Mouse (Mus musculus): ENCODE data around the gene Gm28048. TPM values are rescaled to one million over a fixed set of nuclear protein-coding genes. Genes with fewer than 3 reads are reported as not detected.

The Gm28048 gene
- total and polyA plus RNA-seq, 2 experiments from 2014 or later = 6.8 TPM; not detected in 1

GRCm38 (mm10) chr11:22882926-22883325 lies 99.0 kb downstream of the Gm28048 start:
- no peak overlapping the region for H3K4me3 ChIP-seq (ENCODE audit: low read depth, low read length)
- DNase-seq (ENCODE audit: low spot score) (no peak), ATAC-seq (ENCODE audit: insufficient read depth, low read depth) (no peak)
- H3K4me2 ChIP-seq (ENCODE audit: low read depth, low read length) = no peak overlapping the region
- no peaks in the 10 kb centered on the region for H3K4me1 ChIP-seq (ENCODE audit: control insufficient read depth, insufficient read depth)
- H3K27ac ChIP-seq (ENCODE audit: low read depth) = no peak overlapping the region
- H3K9me3 ChIP-seq (replicated peaks; ENCODE audit: control insufficient read depth, low read length) = no peaks in the 10 kb centered on the region
- H3K36me3 ChIP-seq (replicated peaks; ENCODE audit: control insufficient read depth, insufficient read depth, low read length) = no peaks in the 10 kb centered on the region
- H3K9ac ChIP-seq (replicated peaks; ENCODE audit: low read depth, low read length) = no peak overlapping the region
- TF ChIP-seq CTCF (IDR thresholded peaks at IDR 0.05; ENCODE audit: low read depth) = no peak
- no peak for TF ChIP-seq EP300 (IDR thresholded peaks at IDR 0.05; ENCODE audit: low read depth)
- H3K27me3 ChIP-seq (ENCODE audit: control insufficient read depth, insufficient read depth, low read length) = no peaks in the 10 kb centered on the region

- Histone ChIP-seq H3K36me3 (replicated peaks; ENCODE audit: control insufficient read depth, insufficient read depth, low read length) (no peaks in the 10 kb centered on the region), H3K4me1 (ENCODE audit: control insufficient read depth, insufficient read depth) (no peaks in the 10 kb centered on the region), H3K27me3 (ENCODE audit: control insufficient read depth, insufficient read depth, low read length) (no peaks in the 10 kb centered on the region), H3K4me3 (ENCODE audit: low read depth, low read length) (no peak overlapping the region), H3K9ac (replicated peaks; ENCODE audit: low read depth, low read length) (no peak overlapping the region), H3K4me2 (ENCODE audit: low read depth, low read length) (no peak overlapping the region), H3K9me3 (replicated peaks; ENCODE audit: control insufficient read depth, low read length) (no peaks in the 10 kb centered on the region), H3K27ac (ENCODE audit: low read depth) (no peak overlapping the region; the same call in 1 of the 2 replicates)
- TF ChIP-seq CTCF (IDR thresholded peaks at IDR 0.05; ENCODE audit: low read depth) = no peak
- TF ChIP-seq EP300 (IDR thresholded peaks at IDR 0.05; ENCODE audit: low read depth) = no peak
- WGBS = 58% methylated on average over 3 of the region's 3 CpGs
- no peak for ATAC-seq (ENCODE audit: insufficient read depth, low read depth)
- DNase-seq (ENCODE audit: low spot score) = no peak
Observed at GRCm38 (mm10) chr11:22880383-22881172, 101.3 kb downstream of the Gm28048 start.

- DNase-seq (ENCODE audit: low spot score) = no peak
- Histone ChIP-seq H3K9me3 (replicated peaks; ENCODE audit: control insufficient read depth, low read length) (no peaks in the 10 kb centered on the region), H3K36me3 (replicated peaks; ENCODE audit: control insufficient read depth, insufficient read depth, low read length) (no peaks in the 10 kb centered on the region), H3K27ac (ENCODE audit: low read depth) (no peak overlapping the region), H3K9ac (replicated peaks; ENCODE audit: low read depth, low read length) (no peak overlapping the region), H3K4me3 (ENCODE audit: low read depth, low read length) (no peak overlapping the region), H3K4me1 (ENCODE audit: control insufficient read depth, insufficient read depth) (no peaks in the 10 kb centered on the region), H3K4me2 (ENCODE audit: low read depth, low read length) (no peak overlapping the region), H3K27me3 (ENCODE audit: control insufficient read depth, insufficient read depth, low read length) (no peaks in the 10 kb centered on the region)
- TF ChIP-seq EP300 (IDR thresholded peaks at IDR 0.05; ENCODE audit: low read depth) (no peak), CTCF (IDR thresholded peaks at IDR 0.05; ENCODE audit: low read depth) (no peak)
- no peak for ATAC-seq (ENCODE audit: insufficient read depth, low read depth)
- 74% methylated on average over 4 of the region's 4 CpGs for WGBS
Observed at GRCm38 (mm10) chr11:22879645-22880044, 102.2 kb downstream of the Gm28048 start.

- no peaks in the 10 kb centered on the region for H3K9me3 ChIP-seq (replicated peaks; ENCODE audit: control insufficient read depth, low read length)
- no peak for TF ChIP-seq EP300 (IDR thresholded peaks at IDR 0.05; ENCODE audit: low read depth)
- TF ChIP-seq CTCF (IDR thresholded peaks at IDR 0.05; ENCODE audit: low read depth) = no peak
- no peak overlapping the region for H3K27ac ChIP-seq (ENCODE audit: low read depth)
- H3K36me3 ChIP-seq (replicated peaks; ENCODE audit: control insufficient read depth, insufficient read depth, low read length) = no peaks in the 10 kb centered on the region
- H3K4me1 ChIP-seq (ENCODE audit: control insufficient read depth, insufficient read depth) = peaks cover 12% of the 10 kb centered on the region; the same call in 1 of the 2 replicates
- ATAC-seq (ENCODE audit: insufficient read depth, low read depth) (no peak), DNase-seq (ENCODE audit: low spot score) (no peak)
- H3K27me3 ChIP-seq (ENCODE audit: control insufficient read depth, insufficient read depth, low read length) = no peaks in the 10 kb centered on the region
- H3K4me2 ChIP-seq (ENCODE audit: low read depth, low read length) = no peak overlapping the region
- 68% methylated on average over 3 of the region's 3 CpGs for WGBS
- no peak overlapping the region for H3K9ac ChIP-seq (replicated peaks; ENCODE audit: low read depth, low read length)
- no peak overlapping the region for H3K4me3 ChIP-seq (ENCODE audit: low read depth, low read length)
Observed at GRCm38 (mm10) chr11:22876680-22877330, 105.1 kb downstream of the Gm28048 start.

- no peak for TF ChIP-seq EP300 (IDR thresholded peaks at IDR 0.05; ENCODE audit: low read depth)
- TF ChIP-seq CTCF (IDR thresholded peaks at IDR 0.05; ENCODE audit: low read depth) = no peak
- Histone ChIP-seq H3K27me3 (ENCODE audit: control insufficient read depth, insufficient read depth, low read length) (no peaks in the 10 kb centered on the region), H3K4me2 (ENCODE audit: low read depth, low read length) (no peak overlapping the region), H3K36me3 (replicated peaks; ENCODE audit: control insufficient read depth, insufficient read depth, low read length) (no peaks in the 10 kb centered on the region), H3K9me3 (replicated peaks; ENCODE audit: control insufficient read depth, low read length) (no peaks in the 10 kb centered on the region), H3K9ac (replicated peaks; ENCODE audit: low read depth, low read length) (no peak overlapping the region), H3K4me3 (ENCODE audit: low read depth, low read length) (no peak overlapping the region), H3K4me1 (ENCODE audit: control insufficient read depth, insufficient read depth) (peaks cover 12% of the 10 kb centered on the region; the same call in 1 of the 2 replicates), H3K27ac (ENCODE audit: low read depth) (no peak overlapping the region)
- ATAC-seq (ENCODE audit: insufficient read depth, low read depth) (no peak), DNase-seq (ENCODE audit: low spot score) (no peak)
- 74% methylated on average over 4 of the region's 4 CpGs for WGBS
Observed at GRCm38 (mm10) chr11:22875279-22875678, 106.6 kb downstream of the Gm28048 start.
